Mouse (Mus musculus) hindbrain, embryonic 13.5 days (tissue): ENCODE results near the gene Itgb1bp1. TPM values are rescaled to one million over a fixed set of nuclear protein-coding genes. Genes with fewer than 3 reads are reported as not detected.

ENCODE experiments used
- ATAC-seq: fragments of 200-750 bp; cut with Nextera tagmentation; 2 replicates; pipeline ENCODE4 v1.8.0; 2017; ENCODE audit warnings: moderate TSS enrichment; ENCODE audit not compliant: low FRiP score
- H3K27ac ChIP-seq: fragments of 300-500 bp; sonication (generic); 2 replicates; pipeline ENCODE4 v1.5.1; 2015; ENCODE audit warnings: inconsistent platforms, mild to moderate bottlenecking, moderate library complexity
- H3K27me3 ChIP-seq: fragments of 300-500 bp; sonication (generic); 2 replicates; pipeline ENCODE4 v1.6.1; 2015; ENCODE audit warnings: mild to moderate bottlenecking, inconsistent platforms
- H3K36me3 ChIP-seq: fragments of 300-500 bp; sonication (generic); 2 replicates; pipeline ENCODE4 v1.6.1; 2015; ENCODE audit warnings: mild to moderate bottlenecking, inconsistent platforms
- H3K4me1 ChIP-seq: fragments of 300-500 bp; sonication (generic); replicated peaks from 2 replicates; pipeline ENCODE4 v1.6.1; 2015; ENCODE audit warnings: inconsistent platforms
- H3K4me2 ChIP-seq: fragments of 300-500 bp; sonication (generic); 2 replicates; pipeline ENCODE4 v1.6.1; 2015; ENCODE audit warnings: inconsistent platforms, mild to moderate bottlenecking, moderate library complexity
- H3K4me3 ChIP-seq: fragments of 300-500 bp; sonication (generic); 2 replicates; pipeline ENCODE4 v1.5.1; 2015; ENCODE audit warnings: mild to moderate bottlenecking, inconsistent platforms
- H3K9ac ChIP-seq: fragments of 300-500 bp; sonication (generic); 2 replicates; pipeline ENCODE4 v1.6.1; 2015; ENCODE audit warnings: mild to moderate bottlenecking, inconsistent platforms
- H3K9me3 ChIP-seq: fragments of 300-500 bp; sonication (generic); 2 replicates; pipeline ENCODE4 v1.6.1; 2016; ENCODE audit warnings: inconsistent platforms
- WGBS: fragments of 180-500 bp; shearing (Covaris S2); methylation state at CpG from one replicate; pipeline ENCODE4 v1.1.7; 2015; 5-methylcytosine and 5-hydroxymethylcytosine counted together
- polyA plus RNA-seq: library from polyadenylated mRNA; unstranded; fragments of >200 nt; fragmentation: Nextera tagmentation; extraction: Ambion mirVana; gene quantifications from 2 replicates; pipeline ENCODE4 v1.2.1, GENCODE M21; 2015

The Itgb1bp1 gene
- polyA plus RNA-seq, 1 experiment from 2014 or later = 38.4 TPM

DNA sequence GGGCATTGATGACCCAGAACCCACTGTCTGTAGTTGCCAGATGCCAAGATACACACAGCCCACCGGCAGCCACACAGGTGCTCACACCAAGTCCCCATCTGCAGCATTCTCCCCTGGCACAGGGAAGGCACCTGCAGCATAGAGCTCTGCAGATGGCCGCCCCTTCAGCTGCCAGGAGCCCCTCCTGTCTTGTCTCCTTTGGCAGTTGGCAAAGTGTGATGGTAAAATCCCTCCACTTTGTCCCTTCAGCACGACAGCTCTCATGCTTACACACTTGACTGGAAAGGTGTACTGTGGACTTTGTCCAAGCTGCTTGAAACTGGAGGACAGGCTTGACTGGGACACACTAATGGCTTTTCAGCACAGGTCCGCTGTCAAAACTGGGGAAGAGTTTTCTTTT, 34.2 kb upstream of the Itgb1bp1 start:
- no peak overlapping the region for H3K4me2 ChIP-seq
- 92% methylated on average over 4 of the region's 4 CpGs for WGBS

GRCm38 (mm10) chr12:21318143-21318895, 32.2 kb upstream of the Itgb1bp1 start:
- H3K27ac ChIP-seq = no peak overlapping the region
- no peaks in the 10 kb centered on the region for H3K9me3 ChIP-seq
- H3K4me2 ChIP-seq = no peak overlapping the region
- no peak for ATAC-seq
- no peak overlapping the region for H3K4me3 ChIP-seq
- H3K36me3 ChIP-seq = peaks cover 46% of the 10 kb centered on the region
- no peaks in the 10 kb centered on the region for H3K27me3 ChIP-seq
- no peak overlapping the region for H3K9ac ChIP-seq
- WGBS = 76% methylated on average over 12 of the region's 12 CpGs
- peaks cover 4% of the 10 kb centered on the region for H3K4me1 ChIP-seq

More for the DNA sequence above, 34.2 kb upstream of the Itgb1bp1 start:
- H3K4me1 ChIP-seq = peaks cover 4% of the 10 kb centered on the region
- no peaks in the 10 kb centered on the region for H3K9me3 ChIP-seq
- peaks cover 42% of the 10 kb centered on the region for H3K36me3 ChIP-seq
- no peak overlapping the region for H3K9ac ChIP-seq
- no peak for ATAC-seq
- no peak overlapping the region for H3K27ac ChIP-seq
- no peaks in the 10 kb centered on the region for H3K27me3 ChIP-seq
- H3K4me3 ChIP-seq = no peak overlapping the region

DNA sequence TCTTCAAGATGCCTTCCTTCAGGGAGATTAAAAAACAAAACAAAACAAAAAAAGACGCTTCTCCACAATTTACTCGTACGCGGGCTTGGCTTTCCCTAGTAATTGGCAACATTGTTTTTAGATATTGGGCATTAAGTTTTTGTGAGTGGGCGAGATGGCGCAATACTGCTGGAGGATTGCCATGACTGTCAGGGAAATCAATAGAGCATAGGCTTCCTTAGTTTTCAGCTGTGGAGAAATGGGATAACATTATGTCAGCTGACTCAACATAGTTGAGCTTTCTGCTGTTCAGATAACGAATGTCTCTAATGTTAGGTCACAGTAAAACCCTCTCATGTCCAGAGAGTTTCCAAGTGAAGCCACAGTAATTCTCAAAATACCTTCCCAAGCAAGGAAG, 30.8 kb upstream of the Itgb1bp1 start:
- H3K27ac ChIP-seq = no peak overlapping the region
- 36% methylated on average over 7 of the region's 7 CpGs for WGBS

GRCm38 (mm10) chr12:21315923-21316868, 30.1 kb upstream of the Itgb1bp1 start, which contains the start of gene Iah1:
Iah1 (plus strand) TSS chr12:21316389.
- Histone ChIP-seq H3K9me3 (no peaks in the 10 kb centered on the region), H3K27me3 (no peaks in the 10 kb centered on the region), H3K36me3 (peaks cover 49% of the 10 kb centered on the region), H3K9ac (peak within 1 kb of the TSS; percentile 78), H3K4me2 (peak within 1 kb of the TSS; percentile 71), H3K27ac (peak within 1 kb of the TSS; percentile 32), H3K4me3 (peak within 1 kb of the TSS; percentile 56), H3K4me1 (peaks cover 4% of the 10 kb centered on the region)
- ATAC-seq = peak; percentile 90
- 2% methylated on average over 59 of the region's 59 CpGs for WGBS

More for the DNA sequence above, 30.8 kb upstream of the Itgb1bp1 start:
- Histone ChIP-seq H3K9me3 (no peaks in the 10 kb centered on the region), H3K4me3 (peak overlapping the region; percentile 56), H3K4me1 (peaks cover 4% of the 10 kb centered on the region), H3K36me3 (peaks cover 45% of the 10 kb centered on the region), H3K9ac (peak overlapping the region; percentile 78), H3K27me3 (no peaks in the 10 kb centered on the region), H3K4me2 (peak overlapping the region; percentile 71)
- ATAC-seq = no peak

DNA sequence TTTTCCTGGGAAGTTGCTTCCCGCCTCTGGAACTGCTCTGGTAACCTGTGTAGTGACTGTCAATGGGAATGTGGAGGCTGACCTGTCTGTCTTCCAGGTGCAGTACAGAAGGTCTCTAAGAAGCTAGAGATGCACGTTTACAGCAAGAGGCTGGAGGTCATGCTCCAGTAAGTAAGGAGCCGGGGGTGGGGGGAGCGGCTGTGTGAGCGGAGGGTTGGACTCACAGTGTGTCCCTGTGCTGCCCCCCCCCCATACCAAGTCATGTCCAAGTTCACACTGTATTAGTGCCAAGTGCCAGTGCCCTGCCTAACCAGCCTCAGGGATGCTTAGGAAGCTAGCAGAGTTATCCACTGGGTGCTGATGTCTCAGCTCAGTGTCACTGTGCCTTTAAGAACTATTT, 26.1 kb upstream of the Itgb1bp1 start:
- Histone ChIP-seq H3K36me3 (peaks cover 78% of the 10 kb centered on the region), H3K4me1 (peaks cover 3% of the 10 kb centered on the region), H3K4me2 (no peak overlapping the region), H3K4me3 (no peak overlapping the region), H3K9me3 (no peaks in the 10 kb centered on the region), H3K27ac (no peak overlapping the region), H3K9ac (no peak overlapping the region), H3K27me3 (no peaks in the 10 kb centered on the region)
- no peak for ATAC-seq
- WGBS = 93% methylated on average over 5 of the region's 5 CpGs

GRCm38 (mm10) chr12:21306721-21307120, 20.6 kb upstream of the Itgb1bp1 start:
- 94% methylated on average over 4 of the region's 4 CpGs for WGBS
- Histone ChIP-seq H3K36me3 (peaks cover 97% of the 10 kb centered on the region), H3K4me1 (no peaks in the 10 kb centered on the region), H3K9me3 (no peaks in the 10 kb centered on the region), H3K27me3 (no peaks in the 10 kb centered on the region), H3K4me3 (no peak overlapping the region), H3K9ac (no peak overlapping the region), H3K27ac (no peak overlapping the region), H3K4me2 (no peak overlapping the region)
- no peak for ATAC-seq

DNA sequence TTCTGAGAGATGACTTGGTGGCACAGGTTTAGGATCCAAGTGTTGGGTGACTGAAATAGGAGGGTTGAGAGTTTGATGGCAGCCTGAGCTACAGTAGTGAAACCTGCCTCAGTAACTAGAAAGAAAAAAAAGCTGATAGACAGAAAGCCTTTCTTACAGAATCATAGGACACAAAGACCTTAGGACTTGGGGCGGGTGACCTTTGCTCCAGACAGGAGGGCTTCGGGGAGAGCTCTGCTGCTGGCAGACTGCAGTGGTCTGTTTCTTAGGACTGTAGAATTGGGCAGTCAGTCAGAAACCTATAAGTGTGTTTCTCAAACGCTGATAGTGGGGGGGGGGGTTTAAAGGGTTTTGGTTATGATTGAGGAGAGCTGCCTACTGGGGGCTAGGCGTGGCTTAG, 19.7 kb upstream of the Itgb1bp1 start:
- no peaks in the 10 kb centered on the region for H3K27me3 ChIP-seq
- WGBS = 91% methylated on average over 4 of the region's 4 CpGs
- no peak overlapping the region for H3K4me3 ChIP-seq
- H3K9ac ChIP-seq = no peak overlapping the region
- ATAC-seq = no peak
- peaks cover 97% of the 10 kb centered on the region for H3K36me3 ChIP-seq
- no peak overlapping the region for H3K27ac ChIP-seq
- H3K4me1 ChIP-seq = no peaks in the 10 kb centered on the region
- no peak overlapping the region for H3K4me2 ChIP-seq
- H3K9me3 ChIP-seq = no peaks in the 10 kb centered on the region

DNA sequence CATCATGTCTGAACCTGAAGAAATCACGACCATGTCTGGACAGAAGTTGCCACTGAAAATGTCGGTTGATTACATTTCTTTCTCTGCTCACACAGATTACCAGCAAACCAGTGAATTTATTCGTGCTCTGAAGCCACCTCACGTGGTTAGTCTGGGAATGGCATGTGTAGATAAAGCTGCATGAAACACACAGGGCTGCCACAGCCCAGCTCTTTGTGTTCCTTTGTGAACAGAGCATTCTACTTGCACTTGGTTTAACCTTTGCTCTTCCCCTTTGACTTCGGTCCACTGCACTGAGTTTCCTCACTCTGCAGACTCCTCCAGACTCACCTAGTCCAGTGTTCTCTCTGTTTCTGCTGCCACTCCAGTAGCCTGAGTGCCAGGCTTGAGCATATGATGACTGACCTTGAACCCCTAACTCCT, 16.3 kb upstream of the Itgb1bp1 start:
- H3K27me3 ChIP-seq = no peaks in the 10 kb centered on the region
- no peaks in the 10 kb centered on the region for H3K9me3 ChIP-seq
- peaks cover 92% of the 10 kb centered on the region for H3K36me3 ChIP-seq
- H3K4me1 ChIP-seq = no peaks in the 10 kb centered on the region
- no peak overlapping the region for H3K4me3 ChIP-seq
- no peak overlapping the region for H3K27ac ChIP-seq
- no peak overlapping the region for H3K4me2 ChIP-seq
- no peak overlapping the region for H3K9ac ChIP-seq
- no peak for ATAC-seq
- 83% methylated on average over 5 of the region's 5 CpGs for WGBS

GRCm38 (mm10) chr12:21301932-21302331, 15.8 kb upstream of the Itgb1bp1 start:
- H3K9me3 ChIP-seq = no peaks in the 10 kb centered on the region
- H3K4me2 ChIP-seq = no peak overlapping the region
- no peaks in the 10 kb centered on the region for H3K4me1 ChIP-seq
- H3K36me3 ChIP-seq = peaks cover 92% of the 10 kb centered on the region
- no peak overlapping the region for H3K27ac ChIP-seq
- no peak overlapping the region for H3K9ac ChIP-seq
- 94% methylated on average over 8 of the region's 8 CpGs for WGBS
- H3K4me3 ChIP-seq = no peak overlapping the region
- ATAC-seq = no peak
- no peaks in the 10 kb centered on the region for H3K27me3 ChIP-seq

- Histone ChIP-seq H3K27ac (no peak overlapping the region), H3K9me3 (no peaks in the 10 kb centered on the region), H3K4me1 (no peaks in the 10 kb centered on the region), H3K4me2 (no peak overlapping the region), H3K27me3 (no peaks in the 10 kb centered on the region), H3K4me3 (no peak overlapping the region), H3K36me3 (peaks cover 92% of the 10 kb centered on the region), H3K9ac (no peak overlapping the region)
- 92% methylated on average over 7 of the region's 7 CpGs for WGBS
- ATAC-seq = no peak
Measured at GRCm38 (mm10) chr12:21301324-21301723, 15.2 kb upstream of the Itgb1bp1 start.

DNA sequence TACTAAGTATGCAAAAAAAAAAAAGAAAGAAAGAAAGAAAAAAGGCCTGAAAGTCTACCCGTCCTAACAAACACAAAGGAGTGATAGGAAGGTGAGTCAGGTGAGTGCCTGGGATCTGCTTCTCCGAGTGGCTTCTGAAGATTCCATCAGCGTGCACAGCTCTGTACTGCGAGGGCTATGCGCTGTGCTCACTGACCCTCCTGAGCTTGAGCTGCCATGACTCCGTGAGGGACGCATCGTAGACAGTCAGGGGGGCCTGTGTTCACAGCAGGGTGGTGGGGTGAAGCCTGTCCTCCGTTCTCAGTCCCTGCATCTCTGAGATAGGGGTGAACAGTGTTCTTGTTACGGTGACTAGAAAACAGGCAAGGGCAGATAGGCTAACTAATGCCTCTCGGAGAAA, 12.8 kb upstream of the Itgb1bp1 start:
- H3K9me3 ChIP-seq = no peaks in the 10 kb centered on the region
- no peaks in the 10 kb centered on the region for H3K27me3 ChIP-seq
- H3K27ac ChIP-seq = no peak overlapping the region
- H3K4me3 ChIP-seq = no peak overlapping the region
- no peak overlapping the region for H3K9ac ChIP-seq
- H3K36me3 ChIP-seq = peaks cover 92% of the 10 kb centered on the region
- WGBS = 93% methylated on average over 11 of the region's 11 CpGs
- H3K4me2 ChIP-seq = no peak overlapping the region
- ATAC-seq = no peak
- no peaks in the 10 kb centered on the region for H3K4me1 ChIP-seq

DNA sequence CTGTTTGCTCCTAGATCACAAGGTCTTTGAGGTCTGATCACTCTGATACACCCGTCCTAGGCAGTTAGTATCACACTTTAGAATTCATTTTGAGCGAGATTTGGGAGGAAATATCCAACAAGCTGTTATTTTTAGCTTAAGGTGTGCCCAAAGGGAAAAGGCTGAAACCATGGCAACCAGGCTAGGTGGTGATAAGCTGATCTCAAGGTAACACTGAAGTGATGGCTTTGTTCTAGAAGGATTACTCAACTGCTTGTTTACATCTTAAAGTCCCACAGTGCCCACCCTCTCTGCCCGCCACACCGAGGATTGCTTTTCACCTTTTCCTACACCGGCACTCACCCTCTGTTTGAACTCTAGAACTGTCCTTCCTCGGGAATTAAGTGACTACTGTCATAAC, 3.6 kb upstream of the Itgb1bp1 start:
- Histone ChIP-seq H3K27me3 (no peaks in the 10 kb centered on the region), H3K9ac (no peak overlapping the region), H3K4me2 (no peak overlapping the region), H3K27ac (no peak overlapping the region), H3K9me3 (no peaks in the 10 kb centered on the region), H3K36me3 (peaks cover 47% of the 10 kb centered on the region), H3K4me3 (no peak overlapping the region), H3K4me1 (peaks cover 35% of the 10 kb centered on the region)
- no peak for ATAC-seq
- WGBS = 88% methylated on average over 6 of the region's 6 CpGs
